Mouse (Mus musculus) kidney, embryonic 14.5 days (tissue): ENCODE measurements at regions not wholly inside any gene's neighbourhood (a gene's known extent, or its start where the extent isn't known, plus 50 kb on each side); places are given as distances from the start of the nearest gene placed in this dataset.

Source experiments
- ATAC-seq: fragments of 200-750 bp; cut with Nextera tagmentation; 2 replicates; pipeline ENCODE4 v1.8.0; 2017; ENCODE audit warnings: moderate number of reproducible peaks, mild to moderate bottlenecking, moderate TSS enrichment, moderate library complexity; ENCODE audit not compliant: low FRiP score, low TSS enrichment
- H3K27ac ChIP-seq: fragments of 300-500 bp; sonication (generic); 2 replicates; pipeline ENCODE4 v1.5.1; 2014; ENCODE audit warnings: low read depth, mild to moderate bottlenecking, low read length, moderate library complexity, mixed read lengths
- H3K27me3 ChIP-seq: fragments of 300-500 bp; sonication (generic); 2 replicates; pipeline ENCODE4 v1.6.1; 2014; ENCODE audit warnings: mild to moderate bottlenecking, low read length; ENCODE audit not compliant: control insufficient read depth, insufficient read depth
- H3K36me3 ChIP-seq: fragments of 300-500 bp; sonication (generic); 2 replicates; pipeline ENCODE4 v1.6.1; 2014; ENCODE audit warnings: low read length, mixed read lengths; ENCODE audit not compliant: control insufficient read depth, insufficient read depth
- H3K4me1 ChIP-seq: fragments of 300-500 bp; sonication (generic); 2 replicates; pipeline ENCODE4 v1.6.1; 2014; ENCODE audit warnings: low read length, mixed read lengths; ENCODE audit not compliant: control insufficient read depth, insufficient read depth
- H3K4me2 ChIP-seq: fragments of 300-500 bp; sonication (generic); replicated peaks from 2 replicates; pipeline ENCODE4 v1.6.1; 2014; ENCODE audit warnings: low read depth, mild to moderate bottlenecking, low read length
- H3K4me3 ChIP-seq: fragments of 300-500 bp; sonication (generic); 2 replicates; pipeline ENCODE4 v1.5.1; 2014; ENCODE audit warnings: mild to moderate bottlenecking, low read length
- H3K9ac ChIP-seq: fragments of 300-500 bp; sonication (generic); 2 replicates; pipeline ENCODE4 v1.6.1; 2014; ENCODE audit warnings: low read depth, mild to moderate bottlenecking, low read length, moderate library complexity
- H3K9me3 ChIP-seq: fragments of 300-500 bp; sonication (generic); 2 replicates; pipeline ENCODE4 v1.6.1; 2016; ENCODE audit warnings: low read length; ENCODE audit not compliant: control insufficient read depth
- WGBS: fragments of 180-500 bp; shearing (Covaris S2); extraction: QIAGEN DNeasy Blood & Tissue Kit; methylation state at CpG from one replicate; pipeline ENCODE4 v1.1.7; 2014; 5-methylcytosine and 5-hydroxymethylcytosine counted together

- no peak overlapping the region for H3K4me2 ChIP-seq
- ATAC-seq, result no peak
- 87% methylated on average over 2 of the region's 2 CpGs for WGBS
- no peak overlapping the region for H3K9ac ChIP-seq
- H3K36me3 ChIP-seq, result no peaks in the 10 kb centered on the region
- H3K4me3 ChIP-seq, result no peak overlapping the region
- H3K4me1 ChIP-seq, result no peaks in the 10 kb centered on the region
- H3K27ac ChIP-seq, result no peak overlapping the region
- no peaks in the 10 kb centered on the region for H3K27me3 ChIP-seq
- H3K9me3 ChIP-seq, result no peaks in the 10 kb centered on the region
Measured at GRCm38 (mm10) chr15:61532040-61532439, 609.2 kb upstream of the A1bg start.

GRCm38 (mm10) chr15:61523036-61523435 lies 600.2 kb upstream of the A1bg start:
- H3K27ac ChIP-seq, result no peak overlapping the region
- H3K4me2 ChIP-seq, result no peak overlapping the region
- no peaks in the 10 kb centered on the region for H3K9me3 ChIP-seq
- H3K9ac ChIP-seq, result no peak overlapping the region
- 78% methylated on average over 2 of the region's 2 CpGs for WGBS
- ATAC-seq, result no peak
- H3K36me3 ChIP-seq, result no peaks in the 10 kb centered on the region
- H3K4me3 ChIP-seq, result no peak overlapping the region
- no peaks in the 10 kb centered on the region for H3K4me1 ChIP-seq
- no peaks in the 10 kb centered on the region for H3K27me3 ChIP-seq

GRCm38 (mm10) chr15:61517265-61517664 lies 594.5 kb upstream of the A1bg start:
- no peaks in the 10 kb centered on the region for H3K36me3 ChIP-seq
- no peaks in the 10 kb centered on the region for H3K4me1 ChIP-seq
- no peak overlapping the region for H3K4me2 ChIP-seq
- no peak overlapping the region for H3K9ac ChIP-seq
- WGBS, result 18% methylated on average over 1 of the region's 1 CpGs
- no peak overlapping the region for H3K27ac ChIP-seq
- H3K27me3 ChIP-seq, result no peaks in the 10 kb centered on the region
- ATAC-seq, result 0 out of 2 replicates have a peak, but pooled peaks have one; percentile 35
- H3K9me3 ChIP-seq, result no peaks in the 10 kb centered on the region
- no peak overlapping the region for H3K4me3 ChIP-seq

GRCm38 (mm10) chr15:61514324-61514723 lies 591.5 kb upstream of the A1bg start:
- Histone ChIP-seq H3K36me3 (no peaks in the 10 kb centered on the region), H3K4me3 (no peak overlapping the region), H3K27me3 (no peaks in the 10 kb centered on the region), H3K27ac (no peak overlapping the region), H3K4me1 (no peaks in the 10 kb centered on the region), H3K4me2 (no peak overlapping the region), H3K9me3 (no peaks in the 10 kb centered on the region), H3K9ac (no peak overlapping the region)
- 74% methylated on average over 1 of the region's 1 CpGs for WGBS
- no peak for ATAC-seq

GRCm38 (mm10) chr15:61508806-61509205 lies 586.0 kb upstream of the A1bg start:
- 85% methylated on average over 6 of the region's 6 CpGs for WGBS
- Histone ChIP-seq H3K4me1 (no peaks in the 10 kb centered on the region), H3K27ac (no peak overlapping the region), H3K9me3 (no peaks in the 10 kb centered on the region), H3K4me2 (no peak overlapping the region), H3K4me3 (no peak overlapping the region), H3K27me3 (no peaks in the 10 kb centered on the region), H3K36me3 (no peaks in the 10 kb centered on the region), H3K9ac (no peak overlapping the region)
- ATAC-seq, result no peak

- no peaks in the 10 kb centered on the region for H3K9me3 ChIP-seq
- H3K27ac ChIP-seq, result no peak overlapping the region
- H3K9ac ChIP-seq, result no peak overlapping the region
- no peak for ATAC-seq
- no peaks in the 10 kb centered on the region for H3K4me1 ChIP-seq
- H3K4me2 ChIP-seq, result no peak overlapping the region
- H3K4me3 ChIP-seq, result no peak overlapping the region
- 68% methylated on average over 6 of the region's 6 CpGs for WGBS
- no peaks in the 10 kb centered on the region for H3K36me3 ChIP-seq
- H3K27me3 ChIP-seq, result no peaks in the 10 kb centered on the region
Measured at GRCm38 (mm10) chr15:61506361-61506897, 583.6 kb upstream of the A1bg start.

GRCm38 (mm10) chr15:61503436-61503835 lies 580.6 kb upstream of the A1bg start:
- no peaks in the 10 kb centered on the region for H3K9me3 ChIP-seq
- no peak overlapping the region for H3K9ac ChIP-seq
- ATAC-seq, result no peak
- no peak overlapping the region for H3K4me3 ChIP-seq
- H3K4me1 ChIP-seq, result no peaks in the 10 kb centered on the region
- H3K4me2 ChIP-seq, result no peak overlapping the region
- H3K36me3 ChIP-seq, result no peaks in the 10 kb centered on the region
- WGBS, result 78% methylated on average over 7 of the region's 7 CpGs
- H3K27me3 ChIP-seq, result no peaks in the 10 kb centered on the region
- no peak overlapping the region for H3K27ac ChIP-seq

- Histone ChIP-seq H3K9me3 (no peaks in the 10 kb centered on the region), H3K4me1 (no peaks in the 10 kb centered on the region), H3K36me3 (no peaks in the 10 kb centered on the region), H3K4me3 (no peak overlapping the region), H3K27me3 (no peaks in the 10 kb centered on the region), H3K27ac (no peak overlapping the region), H3K9ac (no peak overlapping the region), H3K4me2 (no peak overlapping the region)
- no peak for ATAC-seq
- 81% methylated on average over 4 of the region's 4 CpGs for WGBS
Measured at GRCm38 (mm10) chr15:61489731-61490130, 566.9 kb upstream of the A1bg start.

GRCm38 (mm10) chr15:61481861-61482260 lies 559.0 kb upstream of the A1bg start:
- H3K4me2 ChIP-seq, result no peak overlapping the region
- H3K9me3 ChIP-seq, result no peaks in the 10 kb centered on the region
- H3K36me3 ChIP-seq, result no peaks in the 10 kb centered on the region
- H3K27me3 ChIP-seq, result no peaks in the 10 kb centered on the region
- ATAC-seq, result no peak
- no peak overlapping the region for H3K4me3 ChIP-seq
- H3K9ac ChIP-seq, result no peak overlapping the region
- WGBS, result 62% methylated on average over 7 of the region's 7 CpGs
- H3K4me1 ChIP-seq, result no peaks in the 10 kb centered on the region
- H3K27ac ChIP-seq, result no peak overlapping the region
